Mouse (Mus musculus) frontal cortex, adult 2 months (tissue): Measurements from ENCODE around the gene Acp5. TPM values are rescaled to one million over a fixed set of nuclear protein-coding genes. Genes with fewer than 3 reads are reported as not detected.

ENCODE experiments used
- DNase-seq, 2 experiments: peaks; one replicate each; pipeline ENCODE4 v3.0.0; 2022; ENCODE audit warnings: low spot score in 1 of 2; ENCODE audit errors: extremely low spot score in 1 of 2
- polyA plus RNA-seq: library from polyadenylated mRNA; depleted of rRNA; stranded (reverse); fragments of >200 nt; gene quantifications from 2 replicates; pipeline ENCODE4 v1.2.3, GENCODE M21; 2012; rRNA removed

Gene Acp5
- polyA plus RNA-seq, 1 experiment = 0.60 TPM

GRCm38 (mm10) chr9:22115635-22116034 lies 19.9 kb downstream of the Acp5 start:
- no peak for DNase-seq

DNA sequence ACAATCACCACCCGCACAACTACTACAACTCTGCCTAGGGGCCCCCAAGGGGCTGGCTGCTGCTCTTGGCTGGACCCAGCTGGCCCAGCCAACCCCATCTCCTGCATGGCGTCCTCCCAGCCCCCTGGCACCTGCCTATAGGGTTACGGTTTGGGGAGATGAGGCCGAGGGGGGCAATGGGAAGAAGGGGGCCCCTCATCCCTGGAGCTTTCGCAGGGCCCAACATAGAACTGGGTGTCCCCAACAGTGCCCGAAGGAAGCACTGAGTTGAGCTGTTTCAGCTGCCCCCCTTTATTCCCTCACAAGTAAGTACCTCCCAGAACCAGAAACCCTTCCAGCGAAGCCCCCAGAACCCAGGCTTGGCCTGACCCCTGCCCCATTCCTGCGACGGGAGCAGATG lies 27.3 kb downstream of the Acp5 start:
- DNase-seq = no peak

- DNase-seq = no peak
Measured at GRCm38 (mm10) chr9:22099922-22100321, 35.6 kb downstream of the Acp5 start.

DNA sequence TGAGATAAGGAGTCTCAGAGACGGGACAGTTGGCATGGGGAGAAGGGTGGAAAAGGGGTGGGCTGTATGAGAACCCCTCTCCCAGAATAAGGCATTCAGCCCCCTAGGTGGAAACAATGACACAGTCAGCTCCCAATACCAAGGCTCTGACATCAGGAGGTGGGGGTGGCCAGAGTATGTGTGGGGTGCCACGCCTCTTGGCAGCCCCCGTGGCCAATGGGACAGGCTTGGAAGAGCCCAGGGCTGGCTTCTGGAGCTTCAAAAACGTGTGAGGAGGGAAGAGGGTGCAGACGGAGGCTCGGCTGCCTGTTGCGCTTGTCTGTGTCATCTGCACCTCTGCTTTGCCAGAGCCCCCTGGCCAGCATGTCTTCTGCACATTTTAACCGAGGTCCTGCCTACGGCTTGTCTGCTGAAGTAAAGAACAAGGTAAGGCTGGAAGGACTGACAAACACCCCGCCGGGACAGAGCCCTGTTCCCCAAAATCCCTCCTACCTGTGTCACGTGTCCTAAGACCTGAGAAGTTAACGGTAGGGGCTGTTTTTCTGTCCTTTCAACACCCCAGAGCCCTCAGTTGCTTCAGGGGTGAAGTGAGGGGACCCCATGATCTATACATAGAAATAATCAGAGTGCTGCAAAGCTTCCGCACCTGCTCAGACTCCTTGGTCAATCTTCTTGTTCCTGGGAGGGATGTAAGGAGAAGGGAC lies 36.4 kb downstream of the Acp5 start, which contains the start of gene Cnn1:
Cnn1 (plus strand) TSS at position 224 of the 704 bp plus-strand sequence.
- no peak for DNase-seq

- peak; percentile 40 to 82 for DNase-seq
Measured at GRCm38 (mm10) chr9:22095854-22096307, 39.6 kb downstream of the Acp5 start.

GRCm38 (mm10) chr9:22092746-22093145 lies 42.8 kb downstream of the Acp5 start:
- no peak for DNase-seq

GRCm38 (mm10) chr9:22089986-22090385 lies 45.5 kb downstream of the Acp5 start:
- no peak for DNase-seq

- no peak for DNase-seq
Measured at GRCm38 (mm10) chr9:22089281-22089680, 46.2 kb downstream of the Acp5 start.

DNA sequence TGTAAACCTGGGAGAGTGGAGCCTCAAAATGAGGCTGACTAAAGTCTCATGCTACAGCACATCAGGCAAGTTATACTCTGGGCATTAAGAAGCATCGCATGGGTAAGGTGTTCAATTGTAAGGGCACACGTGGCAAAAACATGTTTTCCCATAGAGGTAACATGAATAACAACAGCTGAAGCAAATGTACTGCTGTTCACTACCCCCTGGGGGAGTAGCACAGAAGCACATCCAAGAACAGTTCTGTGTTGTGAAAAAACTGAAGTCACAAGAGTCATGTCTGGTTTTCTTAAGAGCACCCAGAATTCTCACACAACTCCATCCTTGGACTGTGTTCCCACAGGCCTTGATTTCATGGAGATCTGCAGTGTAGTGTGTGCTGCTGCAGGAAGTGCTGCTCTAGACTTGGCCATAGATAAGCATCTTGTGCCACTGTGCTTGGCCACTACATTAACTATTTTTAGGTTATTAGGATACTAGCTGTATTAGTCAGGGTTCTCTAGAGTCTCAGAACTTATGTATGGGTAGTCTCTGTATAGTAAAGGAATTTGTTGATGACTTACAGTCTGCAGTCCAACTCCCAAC lies 48.4 kb downstream of the Acp5 start:
- no peak for DNase-seq

DNA sequence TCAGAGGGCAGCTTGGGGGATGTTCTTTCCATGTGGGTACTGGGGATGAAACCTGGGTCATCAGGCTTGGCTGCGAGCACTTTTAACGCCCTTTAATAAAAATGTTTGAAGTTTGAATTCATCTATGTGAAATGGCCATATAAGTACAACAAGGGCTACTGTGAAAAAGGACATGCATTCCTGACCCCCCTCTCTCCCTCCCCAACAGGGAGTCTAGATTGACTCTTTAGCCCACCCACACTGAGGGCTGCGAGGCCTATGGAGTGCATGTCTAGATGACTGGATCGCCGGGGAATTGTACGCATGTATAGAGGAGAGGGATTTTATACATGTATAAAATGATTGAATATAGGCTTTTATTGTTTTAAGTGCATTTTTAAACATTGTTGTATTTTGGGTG lies 49.5 kb downstream of the Acp5 start:
- no peak for DNase-seq

DNA sequence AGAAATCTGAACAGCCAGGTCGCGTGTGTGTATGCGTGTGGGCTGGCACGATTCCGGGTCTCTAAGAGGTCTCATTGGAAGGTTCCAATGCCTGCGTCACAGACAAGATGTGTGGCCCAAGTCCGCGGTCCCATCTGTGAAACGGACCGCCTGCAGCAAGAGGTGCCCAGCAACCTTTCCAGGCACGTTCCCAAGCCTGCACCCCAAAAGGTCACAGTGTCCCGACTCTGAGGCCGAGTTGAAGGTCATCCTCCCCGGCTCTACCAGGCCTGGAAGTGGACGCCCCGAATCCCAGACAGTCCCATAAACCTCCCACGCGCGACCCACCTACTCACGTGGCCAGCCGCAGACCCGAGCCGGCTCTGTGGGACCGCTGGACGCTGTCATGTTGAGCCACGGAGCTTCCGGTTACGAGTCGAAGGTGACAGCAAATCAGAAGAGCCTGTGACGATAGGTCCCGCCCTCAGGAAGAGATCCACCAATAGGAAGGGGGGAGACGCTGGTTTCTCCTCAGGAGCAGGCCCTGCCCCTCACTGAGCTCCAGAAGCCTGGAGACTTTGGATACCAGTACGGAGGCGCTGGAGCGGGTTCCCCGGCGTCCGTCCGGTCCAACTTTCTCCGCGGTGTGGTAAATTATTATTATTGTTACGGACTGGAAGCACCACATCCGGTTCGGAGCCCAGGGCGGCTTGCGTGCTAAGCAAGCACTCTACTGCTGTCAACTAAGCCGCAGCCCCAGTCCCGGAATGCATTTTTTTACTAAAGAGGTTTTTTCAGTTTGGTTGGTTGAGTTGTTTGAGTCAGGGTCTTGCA lies 50.3 kb downstream of the Acp5 start, which contains the start of gene Ecsit:
Ecsit (minus strand) TSS at position 417 of the 813 bp plus-strand sequence.
- peak; percentile 96 to 98 for DNase-seq

DNA sequence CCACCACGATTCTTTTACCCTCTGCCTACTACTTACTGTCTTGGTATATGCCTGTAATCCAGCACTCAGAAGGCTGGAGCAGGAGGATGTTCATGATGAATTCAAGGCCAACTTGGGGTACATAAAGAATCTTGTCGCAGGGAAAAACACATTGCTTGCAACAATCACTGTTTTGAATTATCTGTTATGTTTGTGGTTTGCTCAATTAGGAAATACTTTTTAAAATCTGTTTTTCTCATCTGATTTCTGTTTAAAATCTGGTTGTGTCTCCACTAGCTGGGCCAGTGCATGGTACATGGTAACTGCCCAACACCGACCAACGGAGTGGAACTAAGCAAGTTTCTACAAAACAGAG lies 50.9 kb downstream of the Acp5 start:
- no peak for DNase-seq

Other genes with a start within 250 kb of the Acp5 start
- gene Rab3d, start 217.5 kb downstream of the Acp5 start, polyA plus RNA-seq = 10.9 and 13.6 TPM in 2 replicates
- gene Ccdc159, start 208.2 kb downstream of the Acp5 start, polyA plus RNA-seq = 18.3 and 26.9 TPM in 2 replicates
- 53.8 and 53.9 TPM in 2 replicates for gene Tmem205, start 208.2 kb downstream of the Acp5 start, polyA plus RNA-seq
- 182 and 192 TPM in 2 replicates for gene Plppr2, start 198.7 kb downstream of the Acp5 start, polyA plus RNA-seq
- 9.0 and 10.1 TPM in 2 replicates for gene Swsap1, start 180.0 kb downstream of the Acp5 start, polyA plus RNA-seq
- gene Epor, start 172.2 kb downstream of the Acp5 start, polyA plus RNA-seq = 8.8 and 10.3 TPM in 2 replicates
- gene Rgl3, start 146.3 kb downstream of the Acp5 start, polyA plus RNA-seq = 5.0 and 6.7 TPM in 2 replicates
- gene Ccdc151, start 133.1 kb downstream of the Acp5 start, polyA plus RNA-seq = 6.9 TPM in 2 replicates
- gene Prkcsh, start 132.9 kb downstream of the Acp5 start, polyA plus RNA-seq = 106 and 112 TPM in 2 replicates
- 143 and 155 TPM in 2 replicates for gene Elavl3, start 83.7 kb downstream of the Acp5 start, polyA plus RNA-seq
- 0.54 TPM in 1 of 2 replicates, not detected in the other for gene Gm49318, start 64.5 kb downstream of the Acp5 start, polyA plus RNA-seq
- gene Zfp653, start 64.3 kb downstream of the Acp5 start, polyA plus RNA-seq = 38.2 and 39.5 TPM in 2 replicates
- gene Ecsit, start 50.3 kb downstream of the Acp5 start, polyA plus RNA-seq = 62.5 and 64.9 TPM in 2 replicates
- gene Cnn1, start 36.5 kb downstream of the Acp5 start, polyA plus RNA-seq = 1.4 and 2.3 TPM in 2 replicates
- gene Elof1, start 18.5 kb downstream of the Acp5 start, polyA plus RNA-seq = 107 and 121 TPM in 2 replicates
- gene Pigyl, start 21.1 kb upstream of the Acp5 start, polyA plus RNA-seq = 93.7 and 106 TPM in 2 replicates
- 0.04 TPM in 1 of 2 replicates, not detected in the other for gene Zfp872, start 52.4 kb upstream of the Acp5 start, polyA plus RNA-seq
- gene Zfp809, start 90.0 kb upstream of the Acp5 start, polyA plus RNA-seq = 16.8 and 17.4 TPM in 2 replicates
- 1.3 and 1.7 TPM in 2 replicates for gene Zfp599, start 124.2 kb upstream of the Acp5 start, polyA plus RNA-seq
- gene Zfp810, start 171.9 kb upstream of the Acp5 start, polyA plus RNA-seq = 17.6 and 21.3 TPM in 2 replicates